Mouse (Mus musculus) ovary, adult 2 months (tissue): ENCODE results near the gene Gtsf1. TPM values are rescaled to one million over a fixed set of nuclear protein-coding genes. Genes with fewer than 3 reads are reported as not detected.

ENCODE experiments used
- polyA plus RNA-seq: library from polyadenylated mRNA; depleted of rRNA; stranded (reverse); fragments of >200 nt; gene quantifications from 2 replicates; pipeline ENCODE4 v1.2.3, GENCODE M21; 2012; rRNA removed

Gene Gtsf1
- polyA plus RNA-seq: 2.5 and 3.0 TPM in 2 replicates

GRCm38 (mm10) chr15:103430241-103430640 is at the start of gene Gtsf1:
Gene Gtsf1 (minus strand): TSS chr15:103430470.

GRCm38 (mm10) chr15:103453551-103454218 is 23.4 kb upstream of the Gtsf1 start, which contains the start of gene Nckap1l:
Gene Nckap1l (plus strand): TSS chr15:103453794.

GRCm38 (mm10) chr15:103448369-103448768 is 18.1 kb upstream of the Gtsf1 start, which contains the start of gene Gtsf2:
Gene Gtsf2 (minus strand): TSS chr15:103448469.

GRCm38 (mm10) chr15:103366376-103367149 is 63.7 kb downstream of the Gtsf1 start, which contains the start of gene Itga5:
Gene Itga5 (minus strand): TSS chr15:103366763.

Other genes with a start within 250 kb of the Gtsf1 start
- gene Cbx5, start 190.7 kb downstream of the Gtsf1 start, polyA plus RNA-seq: 10.1 and 15.2 TPM in 2 replicates
- gene Hnrnpa1, start 190.0 kb downstream of the Gtsf1 start, polyA plus RNA-seq: 65.5 and 93.4 TPM in 2 replicates
- gene Nfe2, start 172.1 kb downstream of the Gtsf1 start, polyA plus RNA-seq: 0.58 and 1.1 TPM in 2 replicates
- gene Copz1, start 157.8 kb downstream of the Gtsf1 start, polyA plus RNA-seq: 70.9 and 95.3 TPM in 2 replicates
- 0.26 and 0.40 TPM in 2 replicates for gene Gpr84, start 119.9 kb downstream of the Gtsf1 start, polyA plus RNA-seq
- gene Zfp385a, start 90.4 kb downstream of the Gtsf1 start, polyA plus RNA-seq: 14.9 and 19.3 TPM in 2 replicates
- 45.9 and 50.5 TPM in 2 replicates for gene Itga5, start 63.7 kb downstream of the Gtsf1 start, polyA plus RNA-seq
- not detected in 2 replicates for gene Gtsf2, start 18.0 kb upstream of the Gtsf1 start, polyA plus RNA-seq
- 3.7 and 4.2 TPM in 2 replicates for gene Nckap1l, start 23.3 kb upstream of the Gtsf1 start, polyA plus RNA-seq
- 4.6 and 5.6 TPM in 2 replicates for gene Pde1b, start 72.6 kb upstream of the Gtsf1 start, polyA plus RNA-seq
- 8.2 and 11.5 TPM in 2 replicates for gene Ppp1r1a, start 107.5 kb upstream of the Gtsf1 start, polyA plus RNA-seq
- gene Glycam1, start 134.6 kb upstream of the Gtsf1 start, polyA plus RNA-seq: not detected in 2 replicates